Mouse (Mus musculus) testis, postnatal 10 days (tissue): ENCODE data around the gene Cfl1.

ENCODE experiments used
- DNase-seq: peaks from one replicate; pipeline ENCODE4 v3.0.0; 2021; ENCODE audit warnings: low spot score

The Cfl1 gene

GRCm38 (mm10) chr19:5490313-5490897, at the start of gene Cfl1:
Cfl1 (plus strand) TSS chr19:5490455.
- DNase-seq = peak; percentile 96

GRCm38 (mm10) chr19:5444371-5444908, 45.8 kb upstream of the Cfl1 start:
- no peak for DNase-seq

GRCm38 (mm10) chr19:5444954-5445353, 45.3 kb upstream of the Cfl1 start:
- no peak for DNase-seq

- DNase-seq = no peak
These were observed 44.5 kb upstream of the Cfl1 start for GRCm38 (mm10) chr19:5445747-5446146.

- DNase-seq = peak; percentile 88
These were observed 42.5 kb upstream of the Cfl1 start, which contains the start of gene Fosl1 for GRCm38 (mm10) chr19:5447515-5448353. Fosl1 (plus strand) TSS chr19:5447547.

- no peak for DNase-seq
These were observed 41.7 kb upstream of the Cfl1 start for GRCm38 (mm10) chr19:5448354-5449150.

- no peak for DNase-seq
These were observed 40.6 kb upstream of the Cfl1 start for GRCm38 (mm10) chr19:5449673-5450072.

- DNase-seq = no peak
These were observed 38.5 kb upstream of the Cfl1 start for GRCm38 (mm10) chr19:5451766-5452165.

GRCm38 (mm10) chr19:5455037-5455436, 35.2 kb upstream of the Cfl1 start:
- no peak for DNase-seq

- DNase-seq = no peak
These were observed 34.7 kb upstream of the Cfl1 start for GRCm38 (mm10) chr19:5455568-5455967.

GRCm38 (mm10) chr19:5456241-5456921, 33.9 kb upstream of the Cfl1 start:
- no peak for DNase-seq

GRCm38 (mm10) chr19:5456922-5457745, 33.1 kb upstream of the Cfl1 start:
- peak; percentile 97 for DNase-seq

GRCm38 (mm10) chr19:5457746-5458442, 32.4 kb upstream of the Cfl1 start, which contains the start of gene Ccdc85b:
Ccdc85b (minus strand) TSS chr19:5457894.
- DNase-seq = no peak

GRCm38 (mm10) chr19:5459019-5459418, 31.2 kb upstream of the Cfl1 start:
- DNase-seq = no peak

- DNase-seq = no peak
These were observed 30.4 kb upstream of the Cfl1 start for GRCm38 (mm10) chr19:5459896-5460295.

GRCm38 (mm10) chr19:5460465-5460911, 29.8 kb upstream of the Cfl1 start, which contains the start of gene Fibp:
Fibp (plus strand) TSS chr19:5460615.
- peak; percentile 86 for DNase-seq

GRCm38 (mm10) chr19:5461411-5461810, 28.8 kb upstream of the Cfl1 start:
- DNase-seq = no peak

GRCm38 (mm10) chr19:5463212-5463611, 27.0 kb upstream of the Cfl1 start:
- no peak for DNase-seq

- peak; percentile 76 for DNase-seq
These were observed 26.3 kb upstream of the Cfl1 start for GRCm38 (mm10) chr19:5463791-5464562.
